Mouse (Mus musculus): ENCODE results near the gene Sik1. TPM values are rescaled to one million over a fixed set of nuclear protein-coding genes. Genes with fewer than 3 reads are reported as not detected.
A peak's percentile ranks its signal among the peaks of the same experiment; 100 is the strongest.

The Sik1 gene
- polyA plus RNA-seq, 1 experiment from 2014 or later: 17.3 TPM

- H3K9me3 ChIP-seq: no peaks in the 10 kb centered on the region
- H3K4me3 ChIP-seq: no peak overlapping the region
- no peaks in the 10 kb centered on the region for H3K27me3 ChIP-seq
- H3K36me3 ChIP-seq: no peaks in the 10 kb centered on the region
- WGBS: 28% methylated on average over 7 of the region's 7 CpGs
- peaks cover 4% of the 10 kb centered on the region; the same call in 1 of the 2 replicates for H3K4me1 ChIP-seq
- H3K9ac ChIP-seq (replicated peaks): no peak overlapping the region
- H3K27ac ChIP-seq (replicated peaks): no peak overlapping the region
- ATAC-seq (replicated peaks): no peak
- H3K4me2 ChIP-seq (replicated peaks): no peak overlapping the region
Measured at GRCm38 (mm10) chr17:31833752-31834151, 21.9 kb downstream of the Sik1 start.

- Histone ChIP-seq H3K27me3 (no peaks in the 10 kb centered on the region), H3K4me3 (no peak overlapping the region), H3K9ac (replicated peaks) (no peak overlapping the region), H3K36me3 (no peaks in the 10 kb centered on the region), H3K9me3 (no peaks in the 10 kb centered on the region), H3K27ac (replicated peaks) (no peak overlapping the region), H3K4me2 (replicated peaks) (no peak overlapping the region), H3K4me1 (peaks cover 12% of the 10 kb centered on the region)
- 92% methylated on average over 9 of the region's 9 CpGs for WGBS
- ATAC-seq (replicated peaks): no peak
Measured at GRCm38 (mm10) chr17:31832577-31832964, 23.0 kb downstream of the Sik1 start.

- no peak overlapping the region for H3K27ac ChIP-seq (replicated peaks)
- H3K4me2 ChIP-seq (replicated peaks): no peak overlapping the region
- no peak overlapping the region for H3K4me3 ChIP-seq
- no peaks in the 10 kb centered on the region for H3K27me3 ChIP-seq
- H3K9ac ChIP-seq (replicated peaks): no peak overlapping the region
- H3K36me3 ChIP-seq: no peaks in the 10 kb centered on the region
- peaks cover 17% of the 10 kb centered on the region for H3K4me1 ChIP-seq
- no peaks in the 10 kb centered on the region for H3K9me3 ChIP-seq
- no peak for ATAC-seq (replicated peaks)
- WGBS: 92% methylated on average over 14 of the region's 14 CpGs
Measured at GRCm38 (mm10) chr17:31831866-31832576, 23.6 kb downstream of the Sik1 start.

- Histone ChIP-seq H3K27ac (replicated peaks) (no peak overlapping the region), H3K4me1 (peaks cover 20% of the 10 kb centered on the region), H3K27me3 (no peaks in the 10 kb centered on the region), H3K4me3 (no peak overlapping the region), H3K36me3 (no peaks in the 10 kb centered on the region), H3K9me3 (no peaks in the 10 kb centered on the region), H3K4me2 (replicated peaks) (no peak overlapping the region), H3K9ac (replicated peaks) (no peak overlapping the region)
- WGBS: 85% methylated on average over 6 of the region's 6 CpGs
- no peak for ATAC-seq (replicated peaks)
Measured at GRCm38 (mm10) chr17:31831097-31831865, 24.3 kb downstream of the Sik1 start.

- Histone ChIP-seq H3K27me3 (no peaks in the 10 kb centered on the region), H3K9ac (replicated peaks) (no peak overlapping the region), H3K27ac (replicated peaks) (no peak overlapping the region), H3K4me1 (peaks cover 21% of the 10 kb centered on the region), H3K4me2 (replicated peaks) (no peak overlapping the region), H3K9me3 (no peaks in the 10 kb centered on the region), H3K36me3 (no peaks in the 10 kb centered on the region), H3K4me3 (no peak overlapping the region)
- ATAC-seq (replicated peaks): no peak
- 88% methylated on average over 8 of the region's 8 CpGs for WGBS
Measured at GRCm38 (mm10) chr17:31830506-31831075, 25.0 kb downstream of the Sik1 start.

GRCm38 (mm10) chr17:31828916-31829315 is 26.7 kb downstream of the Sik1 start:
- ATAC-seq (replicated peaks): no peak
- WGBS: 95% methylated on average over 5 of the region's 5 CpGs
- Histone ChIP-seq H3K27ac (replicated peaks) (no peak overlapping the region), H3K4me1 (peaks cover 21% of the 10 kb centered on the region), H3K36me3 (no peaks in the 10 kb centered on the region), H3K4me3 (no peak overlapping the region), H3K9me3 (no peaks in the 10 kb centered on the region), H3K4me2 (replicated peaks) (no peak overlapping the region), H3K9ac (replicated peaks) (no peak overlapping the region), H3K27me3 (no peaks in the 10 kb centered on the region)

- ATAC-seq (replicated peaks): no peak
- WGBS: 74% methylated on average over 5 of the region's 5 CpGs
- Histone ChIP-seq H3K4me1 (peaks cover 21% of the 10 kb centered on the region), H3K4me2 (replicated peaks) (no peak overlapping the region), H3K4me3 (no peak overlapping the region), H3K27me3 (no peaks in the 10 kb centered on the region), H3K36me3 (no peaks in the 10 kb centered on the region), H3K27ac (replicated peaks) (0 out of 2 replicates have a peak overlapping the region, but pooled peaks have one; percentile 50), H3K9me3 (no peaks in the 10 kb centered on the region), H3K9ac (replicated peaks) (no peak overlapping the region)
Measured at GRCm38 (mm10) chr17:31828118-31828517, 27.5 kb downstream of the Sik1 start.

GRCm38 (mm10) chr17:31827206-31827605 is 28.4 kb downstream of the Sik1 start:
- H3K27me3 ChIP-seq: no peaks in the 10 kb centered on the region
- WGBS: 21% methylated on average over 5 of the region's 5 CpGs
- peaks cover 21% of the 10 kb centered on the region for H3K4me1 ChIP-seq
- peak overlapping the region; percentile 50 for H3K27ac ChIP-seq (replicated peaks)
- H3K36me3 ChIP-seq: no peaks in the 10 kb centered on the region
- H3K9me3 ChIP-seq: no peaks in the 10 kb centered on the region
- ATAC-seq (replicated peaks): peak; percentile 66
- no peak overlapping the region for H3K4me3 ChIP-seq
- H3K9ac ChIP-seq (replicated peaks): no peak overlapping the region
- H3K4me2 ChIP-seq (replicated peaks): no peak overlapping the region

- WGBS: 34% methylated on average over 6 of the region's 6 CpGs
- Histone ChIP-seq H3K27me3 (no peaks in the 10 kb centered on the region), H3K4me3 (no peak overlapping the region), H3K36me3 (no peaks in the 10 kb centered on the region), H3K9ac (replicated peaks) (no peak overlapping the region), H3K4me1 (peaks cover 21% of the 10 kb centered on the region), H3K4me2 (replicated peaks) (no peak overlapping the region), H3K9me3 (no peaks in the 10 kb centered on the region), H3K27ac (replicated peaks) (peak overlapping the region; percentile 50)
- ATAC-seq (replicated peaks): peak; percentile 11; the same call in 1 of the 2 replicates
Measured at GRCm38 (mm10) chr17:31826669-31827068, 28.9 kb downstream of the Sik1 start.

- Histone ChIP-seq H3K4me3 (no peak overlapping the region), H3K27me3 (no peaks in the 10 kb centered on the region), H3K27ac (replicated peaks) (no peak overlapping the region), H3K9ac (replicated peaks) (no peak overlapping the region), H3K4me2 (replicated peaks) (no peak overlapping the region), H3K9me3 (no peaks in the 10 kb centered on the region), H3K36me3 (no peaks in the 10 kb centered on the region), H3K4me1 (peaks cover 25% of the 10 kb centered on the region)
- no peak for ATAC-seq (replicated peaks)
- WGBS: 88% methylated on average over 9 of the region's 9 CpGs
Measured at GRCm38 (mm10) chr17:31825678-31826077, 29.9 kb downstream of the Sik1 start.

GRCm38 (mm10) chr17:31824812-31825211 is 30.8 kb downstream of the Sik1 start:
- H3K27me3 ChIP-seq: no peaks in the 10 kb centered on the region
- peaks cover 30% of the 10 kb centered on the region for H3K4me1 ChIP-seq
- WGBS: 82% methylated on average over 7 of the region's 7 CpGs
- no peak overlapping the region for H3K27ac ChIP-seq (replicated peaks)
- H3K9me3 ChIP-seq: no peaks in the 10 kb centered on the region
- no peak overlapping the region for H3K4me2 ChIP-seq (replicated peaks)
- ATAC-seq (replicated peaks): no peak
- H3K4me3 ChIP-seq: no peak overlapping the region
- H3K9ac ChIP-seq (replicated peaks): no peak overlapping the region
- no peaks in the 10 kb centered on the region for H3K36me3 ChIP-seq
